12 mouse cellular contexts compared by ENCODE assay signal in the genomic region with DNA sequence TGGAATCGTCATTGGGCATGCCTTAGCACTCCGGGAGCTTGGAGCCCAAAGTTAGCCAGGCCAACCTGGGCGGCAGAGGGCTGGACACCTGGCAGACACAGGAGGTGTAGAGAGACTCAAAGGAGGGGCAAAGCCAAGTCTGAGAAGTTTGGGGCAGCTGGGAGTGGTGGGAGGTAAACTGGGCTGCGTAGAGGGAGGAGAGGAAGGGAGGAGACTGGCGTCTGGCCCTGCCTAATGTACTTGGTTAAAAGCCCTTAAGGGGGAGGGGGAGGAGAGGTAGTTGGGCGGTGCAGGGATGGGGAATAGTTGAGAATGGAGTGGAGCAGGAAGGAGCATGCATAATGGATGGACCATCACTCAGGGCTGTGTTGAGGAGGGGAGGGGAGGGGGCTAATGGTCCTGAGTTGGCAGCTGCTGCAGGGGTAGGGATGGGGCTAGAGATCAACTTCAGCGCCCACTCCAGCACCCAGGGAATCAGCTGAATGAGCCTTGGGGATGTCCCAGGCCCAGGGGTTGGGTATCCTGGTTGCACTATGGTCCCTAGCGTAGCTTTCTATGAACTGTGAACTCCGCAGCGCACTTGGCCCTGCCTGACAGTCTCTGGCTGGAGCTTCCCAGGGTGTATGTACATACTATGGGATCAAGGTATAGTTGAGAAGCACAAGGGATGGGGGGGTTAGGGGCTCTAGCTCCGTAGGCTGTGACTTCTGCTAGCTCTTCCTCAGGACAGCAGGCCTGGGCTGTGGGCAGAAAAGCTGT. TPM values are rescaled to one million over a fixed set of nuclear protein-coding genes. Genes with fewer than 3 reads are reported as not detected.
A peak's percentile ranks its signal among the peaks of the same experiment; 100 is the strongest.
DNase-seq lines count a peak whose midpoint lies in the region; ATAC-seq and TF ChIP-seq lines count a peak whose summit lies in the region.
"Had no signal": no experiment of that assay in that cellular context is flagged by ENCODE, and none has a peak within 500 bp of the region (broad histone marks: within the 10 kb centered on the region; RNA-seq: fewer than 3 reads in every experiment).

No protein-coding gene starts in this region.

- H3K27me3 ChIP-seq in hindbrain, postnatal 0 days (ENCODE audit: insufficient read depth, low read length) = no peaks in the 10 kb centered on the region
- no peaks in the 10 kb centered on the region for H3K27me3 ChIP-seq in neural tube, embryonic 14.5 days (ENCODE audit: control insufficient read depth, insufficient read depth, low read length)

- no peak for TF ChIP-seq POLR2A in cortical plate, adult 2 months (IDR thresholded peaks at IDR 0.05; ENCODE audit: extremely low read depth, insufficient read depth, low read length)

- peaks cover 3% of the 10 kb centered on the region; the same call in 1 of the 2 replicates for H3K4me1 ChIP-seq in cortical plate, adult 2 months (ENCODE audit: control insufficient read depth, insufficient read depth, low read length)
- 0 out of 2 replicates have a peak, but pooled peaks cover 11% of the 10 kb centered on the region for H3K4me1 ChIP-seq in hindbrain, postnatal 0 days (ENCODE audit: insufficient read depth, low read length)
- peaks cover 18% of the 10 kb centered on the region for H3K4me1 ChIP-seq in neural tube, embryonic 14.5 days (ENCODE audit: control insufficient read depth, insufficient read depth, low read length)

- no peaks in the 10 kb centered on the region for H3K36me3 ChIP-seq in hindbrain, postnatal 0 days (ENCODE audit: insufficient read depth, low read length)
- H3K36me3 ChIP-seq in neural tube, embryonic 14.5 days (ENCODE audit: control insufficient read depth, insufficient read depth, low read length) = no peaks in the 10 kb centered on the region
- H3K36me3 ChIP-seq: heart, embryonic 15.5 days; kidney, embryonic 15.5 days had no signal

- DNase-seq in right cerebral cortex, postnatal 14 days = peak; percentile 10
- no peak for DNase-seq in right cerebral cortex, postnatal 4 days
- DNase-seq in hindbrain, postnatal 0 days (ENCODE audit: low spot score) = no peak
- DNase-seq in gastrocnemius, adult 2 months = no peak
- DNase-seq in adrenal gland, adult 18-20 months (ENCODE audit: low spot score in 2 of 2) = no peak
- DNase-seq: layer of hippocampus, postnatal 36 days; right cerebral cortex, postnatal 25 days had no signal

- no peaks in the 10 kb centered on the region for H3K9me3 ChIP-seq in hindbrain, postnatal 0 days (ENCODE audit: low read length)
- no peaks in the 10 kb centered on the region for H3K9me3 ChIP-seq in neural tube, embryonic 14.5 days (ENCODE audit: control insufficient read depth, low read length)
- H3K9me3 ChIP-seq: heart, embryonic 15.5 days; kidney, embryonic 15.5 days had no signal

- H3K4me2 ChIP-seq in hindbrain, postnatal 0 days (ENCODE audit: low read depth, low read length) = peak overlapping the region; percentile 97
- H3K4me2 ChIP-seq in neural tube, embryonic 14.5 days (ENCODE audit: low read depth, low read length) = peak overlapping the region; percentile 62

- WGBS in hindbrain, postnatal 0 days = 58% methylated on average over 11 of the region's 11 CpGs
- 42% methylated on average over 11 of the region's 11 CpGs for WGBS in neural tube, embryonic 14.5 days

- intact Hi-C loops in gastrocnemius, adult 2 months (cut with DNase I) = no loop called here

- no peak for ATAC-seq in hindbrain, postnatal 0 days
- peak; percentile 48; the same call in 1 of the 2 replicates for ATAC-seq in neural tube, embryonic 14.5 days (ENCODE audit: low read depth)

- peak overlapping the region; percentile 89; the same call in 1 of the 2 replicates for H3K9ac ChIP-seq in hindbrain, postnatal 0 days (replicated peaks; ENCODE audit: low read length)
- H3K9ac ChIP-seq in neural tube, embryonic 14.5 days (replicated peaks; ENCODE audit: low read depth, low read length) = no peak overlapping the region; the same call in 1 of the 2 replicates
- H3K9ac ChIP-seq: heart, embryonic 15.5 days; kidney, embryonic 15.5 days had no signal

- no peak overlapping the region for H3K27ac ChIP-seq in cortical plate, adult 2 months (ENCODE audit: insufficient read depth, low read length)
- no peak overlapping the region for H3K27ac ChIP-seq in hindbrain, postnatal 0 days
- no peak overlapping the region for H3K27ac ChIP-seq in neural tube, embryonic 14.5 days (ENCODE audit: low read depth, low read length)
- H3K27ac ChIP-seq in gastrocnemius, adult 2 months = no peak overlapping the region
- H3K27ac ChIP-seq: heart, embryonic 15.5 days; kidney, embryonic 15.5 days had no signal

- H3K4me3 ChIP-seq in cortical plate, adult 2 months (ENCODE audit: insufficient read depth, low read length) = peak overlapping the region; percentile 83; the same call in 1 of the 2 replicates
- no peak overlapping the region for H3K4me3 ChIP-seq in hindbrain, postnatal 0 days (ENCODE audit: low read length)
- peak overlapping the region; percentile 48; the same call in 1 of the 2 replicates for H3K4me3 ChIP-seq in neural tube, embryonic 14.5 days (ENCODE audit: low read depth, low read length)
- H3K4me3 ChIP-seq in gastrocnemius, adult 2 months = no peak overlapping the region

- TF ChIP-seq CTCF in cortical plate, adult 2 months (IDR thresholded peaks at IDR 0.05; ENCODE audit: extremely low read depth, insufficient read depth, low read length) = no peak
- no peak for TF ChIP-seq CTCF in hindbrain, postnatal 0 days (IDR thresholded peaks at IDR 0.05; ENCODE audit: low read depth)
- no peak for TF ChIP-seq CTCF in gastrocnemius, adult 2 months (IDR thresholded peaks at IDR 0.05)

RNA-seq across cellular contexts. Expression of gene Adam11, which starts 1.9 kb away (rescaled TPM):
- polyA plus RNA-seq in cortical plate, adult 2 months (2012; rRNA removed) = 101 and 118 TPM in 2 replicates
- 33.1 and 34.5 TPM in 2 replicates for total RNA-seq in hindbrain, postnatal 0 days (2014; rRNA removed)
- 17.2 and 17.8 TPM in 2 replicates for polyA plus RNA-seq in hindbrain, postnatal 0 days (2015; fragmentation: Nextera tagmentation; extraction: Ambion mirVana)
- 22.2 and 31.8 TPM in 2 replicates for polyA plus RNA-seq in neural tube, embryonic 14.5 days (2014; fragmentation: Nextera tagmentation; extraction: Ambion mirVana)
- under 1 TPM; 0.33 to 0.67 TPM for total RNA-seq in gastrocnemius, adult 2 months (2021)
- 1 to 10 TPM; 1.9 to 5.5 TPM for total RNA-seq in adrenal gland, adult 18-20 months (2021)

RNA-seq across cellular contexts. Expression of gene Gjc1, which starts 56.3 kb away (rescaled TPM):
- polyA plus RNA-seq in cortical plate, adult 2 months (2012; rRNA removed) = 7.6 and 8.2 TPM in 2 replicates
- 13.2 and 18.0 TPM in 2 replicates for total RNA-seq in hindbrain, postnatal 0 days (2014; rRNA removed)
- polyA plus RNA-seq in hindbrain, postnatal 0 days (2015; fragmentation: Nextera tagmentation; extraction: Ambion mirVana) = 21.3 and 24.1 TPM in 2 replicates
- polyA plus RNA-seq in neural tube, embryonic 14.5 days (2014; fragmentation: Nextera tagmentation; extraction: Ambion mirVana) = 34.1 and 34.7 TPM in 2 replicates
- total RNA-seq in gastrocnemius, adult 2 months (2021) = 1 to 10 TPM; 4.4 to 6.4 TPM
- total RNA-seq in adrenal gland, adult 18-20 months (2021) = 10 to 100 TPM; 12.0 to 16.4 TPM
- total RNA-seq: common myeloid progenitor, adult 5-6 weeks had no signal

Comparison
In these comparisons a context has a peak if more than half of its experiments do, and no peak if none do; other contexts are left out.
1. H3K4me3 ChIP-seq: peak in cortical plate, adult 2 months (single experiment) and neural tube, embryonic 14.5 days (single experiment); none in hindbrain, postnatal 0 days (single experiment) and gastrocnemius, adult 2 months (single experiment).